Mouse (Mus musculus) liver, adult 2 months (tissue): ENCODE measurements around the gene Pde4d.

ENCODE experiments used
- CTCF ChIP-seq: fragments of 200-500 bp; IDR thresholded peaks from 2 replicates; pipeline ENCODE4 v1.5.1; 2011; ENCODE audit warnings: low read depth, low read length, control low read depth
- POLR2A ChIP-seq: fragments of 200-500 bp; IDR thresholded peaks from 2 replicates; pipeline ENCODE4 v1.6.1; 2011; ENCODE audit warnings: low read length, control low read depth; ENCODE audit not compliant: insufficient read depth; ENCODE audit errors: extremely low read depth

DNA sequence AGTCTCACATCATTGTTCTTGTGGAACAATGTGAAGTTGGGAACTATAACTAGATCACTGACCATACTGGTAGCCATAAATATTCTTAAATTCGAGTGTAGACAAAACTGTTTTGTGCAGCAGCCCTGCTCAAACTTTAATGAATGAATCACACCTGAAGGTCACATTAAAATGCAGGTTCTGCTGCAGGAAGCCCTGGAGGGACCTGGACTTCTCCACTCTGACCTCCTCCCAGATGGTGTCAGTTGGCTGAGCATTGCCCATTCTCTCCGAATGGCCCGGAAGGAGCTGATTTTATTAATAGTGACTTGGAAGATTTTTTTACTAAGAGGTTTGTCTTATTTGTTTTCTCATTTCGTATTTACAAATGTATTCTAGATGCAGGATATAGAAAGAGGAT, 624.3 kb downstream of the Pde4d start:
- no peak for TF ChIP-seq CTCF
- no peak for TF ChIP-seq POLR2A
